In genomic region chr2:155073978-155074765, GRCm38 (mm10) we compare ENCODE assay signal across 8 mouse cellular contexts. TPM values are rescaled to one million over a fixed set of nuclear protein-coding genes. Genes with fewer than 3 reads are reported as not detected.
A peak's percentile ranks its signal among the peaks of the same experiment; 100 is the strongest.
DNase-seq lines count a peak whose midpoint lies in the region; ATAC-seq lines count a peak whose summit lies in the region.

Gene Ahcy, minus strand, starts transcription at chr2:155074497.

- H3K9me3 ChIP-seq in forebrain, embryonic 11.5 days (ENCODE audit: control insufficient read depth, low read length) = no peaks in the 10 kb centered on the region
- no peaks in the 10 kb centered on the region for H3K9me3 ChIP-seq in heart, embryonic 16.5 days (replicated peaks; ENCODE audit: control insufficient read depth, low read length)
- no peaks in the 10 kb centered on the region for H3K9me3 ChIP-seq in liver, embryonic 15.5 days (replicated peaks)
- no peaks in the 10 kb centered on the region for H3K9me3 ChIP-seq in neural tube, embryonic 12.5 days

- H3K27me3 ChIP-seq in forebrain, embryonic 11.5 days (ENCODE audit: control insufficient read depth, insufficient read depth, low read length) = no peaks in the 10 kb centered on the region
- no peaks in the 10 kb centered on the region for H3K27me3 ChIP-seq in heart, embryonic 16.5 days (ENCODE audit: control insufficient read depth, insufficient read depth, low read length)
- H3K27me3 ChIP-seq in liver, embryonic 15.5 days = 0 out of 2 replicates have a peak, but pooled peaks cover 3% of the 10 kb centered on the region
- no peaks in the 10 kb centered on the region for H3K27me3 ChIP-seq in neural tube, embryonic 12.5 days (replicated peaks)

- DNase-seq in CD8-positive naive resting alpha-beta T cell, adult 2 months (ENCODE audit: low read depth in 2 of 2, low spot score in 2 of 2) = peak; percentile 78 to 88
- DNase-seq in c-Kit-positive CD71-negative TER-119-negative erythroid progenitor cells, embryonic 14.5 days (ENCODE audit: low read depth) = peak; percentile 83
- peak; percentile 97 for DNase-seq in forebrain, embryonic 11.5 days (ENCODE audit: low spot score)
- DNase-seq in kidney, postnatal 36 days = peak; percentile 95 to 96
- DNase-seq in telencephalon, adult 2 months (ENCODE audit: low read depth, low spot score) = peak; percentile 82

- peak within 1 kb of the TSS; percentile 79 for H3K9ac ChIP-seq in forebrain, embryonic 11.5 days (ENCODE audit: low read length)
- peak within 1 kb of the TSS; percentile 92 for H3K9ac ChIP-seq in heart, embryonic 16.5 days (ENCODE audit: low read length)
- H3K9ac ChIP-seq in liver, embryonic 15.5 days = peak within 1 kb of the TSS; percentile 84
- peak within 1 kb of the TSS; percentile 80 for H3K9ac ChIP-seq in neural tube, embryonic 12.5 days

- peaks cover 14% of the 10 kb centered on the region; the same call in 1 of the 2 replicates for H3K4me1 ChIP-seq in forebrain, embryonic 11.5 days (replicated peaks; ENCODE audit: control insufficient read depth, insufficient read depth, low read length)
- peaks cover 13% of the 10 kb centered on the region for H3K4me1 ChIP-seq in heart, embryonic 16.5 days (ENCODE audit: control insufficient read depth, insufficient read depth, low read length)
- H3K4me1 ChIP-seq in liver, embryonic 15.5 days (replicated peaks) = peaks cover 52% of the 10 kb centered on the region
- peaks cover 24% of the 10 kb centered on the region for H3K4me1 ChIP-seq in neural tube, embryonic 12.5 days

- H3K36me3 ChIP-seq in forebrain, embryonic 11.5 days (ENCODE audit: control insufficient read depth, insufficient read depth, low read length) = no peaks in the 10 kb centered on the region
- H3K36me3 ChIP-seq in heart, embryonic 16.5 days (ENCODE audit: control insufficient read depth, insufficient read depth) = no peaks in the 10 kb centered on the region
- H3K36me3 ChIP-seq in liver, embryonic 15.5 days (replicated peaks) = no peaks in the 10 kb centered on the region; the same call in 1 of the 2 replicates
- H3K36me3 ChIP-seq in neural tube, embryonic 12.5 days = no peaks in the 10 kb centered on the region

- peak within 1 kb of the TSS; percentile 70 for H3K4me2 ChIP-seq in forebrain, embryonic 11.5 days (ENCODE audit: low read depth, low read length, severe bottlenecking)
- peak within 1 kb of the TSS; percentile 86 for H3K4me2 ChIP-seq in heart, embryonic 16.5 days (ENCODE audit: low read depth, low read length)
- H3K4me2 ChIP-seq in liver, embryonic 15.5 days = peak within 1 kb of the TSS; percentile 96
- H3K4me2 ChIP-seq in neural tube, embryonic 12.5 days (replicated peaks) = peak within 1 kb of the TSS; percentile 80

- WGBS in forebrain, embryonic 11.5 days = 0% methylated on average over 56 of the region's 56 CpGs
- WGBS in heart, embryonic 16.5 days = under 1% methylated on average over 56 of the region's 56 CpGs
- WGBS in liver, embryonic 15.5 days (ENCODE audit: insufficient replicate concordance) = under 1% methylated on average over 56 of the region's 56 CpGs
- WGBS in neural tube, embryonic 12.5 days = under 1% methylated on average over 56 of the region's 56 CpGs

- H3K4me3 ChIP-seq in forebrain, embryonic 11.5 days (ENCODE audit: low read depth, low read length) = peak within 1 kb of the TSS; percentile 63
- peak within 1 kb of the TSS; percentile 74 for H3K4me3 ChIP-seq in heart, embryonic 16.5 days (ENCODE audit: low read length)
- peak within 1 kb of the TSS; percentile 77 for H3K4me3 ChIP-seq in liver, embryonic 15.5 days (replicated peaks)
- H3K4me3 ChIP-seq in neural tube, embryonic 12.5 days = peak within 1 kb of the TSS; percentile 67

- ATAC-seq in forebrain, embryonic 11.5 days (replicated peaks; ENCODE audit: low FRiP score) = peak; percentile 94
- peak; percentile 93 for ATAC-seq in heart, embryonic 16.5 days (replicated peaks; ENCODE audit: extremely low read depth, insufficient read depth, low FRiP score)
- peak; percentile 92 for ATAC-seq in liver, embryonic 15.5 days (ENCODE audit: insufficient read depth)
- peak; percentile 94 for ATAC-seq in neural tube, embryonic 12.5 days (ENCODE audit: low FRiP score, low read depth)

- H3K27ac ChIP-seq in forebrain, embryonic 11.5 days (ENCODE audit: low read depth, low read length) = peak within 1 kb of the TSS; percentile 70
- peak within 1 kb of the TSS; percentile 72 for H3K27ac ChIP-seq in heart, embryonic 16.5 days (ENCODE audit: low read length)
- H3K27ac ChIP-seq in liver, embryonic 15.5 days (replicated peaks) = peak within 1 kb of the TSS; percentile 89
- no peak within 1 kb of the TSS for H3K27ac ChIP-seq in neural tube, embryonic 12.5 days

RNA-seq across cellular contexts. Expression of gene Ahcy, which starts in this region (rescaled TPM):
- polyA plus RNA-seq in forebrain, embryonic 11.5 days (2014; fragmentation: Nextera tagmentation; extraction: Ambion mirVana) = 91.8 and 95.8 TPM in 2 replicates
- 39.3 and 42.7 TPM in 2 replicates for polyA plus RNA-seq in heart, embryonic 16.5 days (2015; fragmentation: Nextera tagmentation; extraction: Ambion mirVana)
- 63.1 and 74.4 TPM in 2 replicates for polyA plus RNA-seq in liver, embryonic 15.5 days (2015; fragmentation: Nextera tagmentation; extraction: Ambion mirVana)
- 48.5 and 49.3 TPM in 2 replicates for polyA plus RNA-seq in neural tube, embryonic 12.5 days (2016; fragmentation: Nextera tagmentation; extraction: Ambion mirVana)
